Mouse (Mus musculus) forebrain, postnatal 0 days (tissue): ENCODE measurements around the gene Hyal3. TPM values are rescaled to one million over a fixed set of nuclear protein-coding genes. Genes with fewer than 3 reads are reported as not detected.

ENCODE experiments used
- ATAC-seq: fragments of 200-750 bp; cut with Nextera tagmentation; 2 replicates; pipeline ENCODE4 v1.8.0; 2017; ENCODE audit warnings: mild to moderate bottlenecking, moderate library complexity
- DNase-seq: peaks from one replicate; pipeline ENCODE4 v3.0.0-alpha.2; 2015
- H3K27ac ChIP-seq: fragments of 300-500 bp; sonication (generic); 2 replicates; pipeline ENCODE4 v1.5.1; 2014; ENCODE audit warnings: low read depth, mild to moderate bottlenecking, antibody characterized with exemption, low read length, moderate library complexity, mixed read lengths
- H3K27me3 ChIP-seq: fragments of 300-500 bp; sonication (generic); 2 replicates; pipeline ENCODE4 v1.6.1; 2014; ENCODE audit warnings: mild to moderate bottlenecking, low read length, mixed read lengths; ENCODE audit not compliant: insufficient read depth
- H3K36me3 ChIP-seq: fragments of 300-500 bp; sonication (generic); 2 replicates; pipeline ENCODE4 v1.6.1; 2014; ENCODE audit warnings: mild to moderate bottlenecking, moderate library complexity; ENCODE audit not compliant: insufficient read depth
- H3K4me1 ChIP-seq: fragments of 300-500 bp; sonication (generic); 2 replicates; pipeline ENCODE4 v1.6.1; 2014; ENCODE audit warnings: antibody characterized with exemption; ENCODE audit not compliant: insufficient read depth
- H3K4me2 ChIP-seq: fragments of 300-500 bp; sonication (generic); 2 replicates; pipeline ENCODE4 v1.6.1; 2014; ENCODE audit warnings: low read depth, mild to moderate bottlenecking, moderate library complexity
- H3K4me3 ChIP-seq: fragments of 300-500 bp; sonication (generic); 2 replicates; pipeline ENCODE4 v1.5.1; 2014; ENCODE audit warnings: low read depth, low read length, mixed read lengths
- H3K9ac ChIP-seq: fragments of 300-500 bp; sonication (generic); 2 replicates; pipeline ENCODE4 v1.6.1; 2014; ENCODE audit warnings: mild to moderate bottlenecking
- H3K9me3 ChIP-seq: fragments of 300-500 bp; sonication (generic); 2 replicates; pipeline ENCODE4 v1.6.1; 2016; ENCODE audit warnings: low read length
- CTCF ChIP-seq: sonication (generic); IDR thresholded peaks from 2 replicates; pipeline ENCODE4 v1.5.1; 2016; ENCODE audit warnings: antibody characterized with exemption, control low read depth, low read depth
- WGBS: fragments of 180-500 bp; shearing (Covaris S2); extraction: QIAGEN DNeasy Blood & Tissue Kit; methylation state at CpG from one replicate; pipeline ENCODE4 v1.1.7; 2014; 5-methylcytosine and 5-hydroxymethylcytosine counted together
- polyA plus RNA-seq: library from polyadenylated mRNA; unstranded; fragments of >200 nt; fragmentation: Nextera tagmentation; extraction: Ambion mirVana; gene quantifications from 2 replicates; pipeline ENCODE4 v1.2.1, GENCODE M21; 2015
- total RNA-seq: library from RNA; depleted of rRNA; stranded (reverse); fragments of >200 nt; gene quantifications from 2 replicates; pipeline ENCODE4 v1.2.3, GENCODE M21; 2014

Hyal3 gene
- total and polyA plus RNA-seq, 2 experiments from 2014 or later = 1.00 to 1.5 TPM

DNA sequence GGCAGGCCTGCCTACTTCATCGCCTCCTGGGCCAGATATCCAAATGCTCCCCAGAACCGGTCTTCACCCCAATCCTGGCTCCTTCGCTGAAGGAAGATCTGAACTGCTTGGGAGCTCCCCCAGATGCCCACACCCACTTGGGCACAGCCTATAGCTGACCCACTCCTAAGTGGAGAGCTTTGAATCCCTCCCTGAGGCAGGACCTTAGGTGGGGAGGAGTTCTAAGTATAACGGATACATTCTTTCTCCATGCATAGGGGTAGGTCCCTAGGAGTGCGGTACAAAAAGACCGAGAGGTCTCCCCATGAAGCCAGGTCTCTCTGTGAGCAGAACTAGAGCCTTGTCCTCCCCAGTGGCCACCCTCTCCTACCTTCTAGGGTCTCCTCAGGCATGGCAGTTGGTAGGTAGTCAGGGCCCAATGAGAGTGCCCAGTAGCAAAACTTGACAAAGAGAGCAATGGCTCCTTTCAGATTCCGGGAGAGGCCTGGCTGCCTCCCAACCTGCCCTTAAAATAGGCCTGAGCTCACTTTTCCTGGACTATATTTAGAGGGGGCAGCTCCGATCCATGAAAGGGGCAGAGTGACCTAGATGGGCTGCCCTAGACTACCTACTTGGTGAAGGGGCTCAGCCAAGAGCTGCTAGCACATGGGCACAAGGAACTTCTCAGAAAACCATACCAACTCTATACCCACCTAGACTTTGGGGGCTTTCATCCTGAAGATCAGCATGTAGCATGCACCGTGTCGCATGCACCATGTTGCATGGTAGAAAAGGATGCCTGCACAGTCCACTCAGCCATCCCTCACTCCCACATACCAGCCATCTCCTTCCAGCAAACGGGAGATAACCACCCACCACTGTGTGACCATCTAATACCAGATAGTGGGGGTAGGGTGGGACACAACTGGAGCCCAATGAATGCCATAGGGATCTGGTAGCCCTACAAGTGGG lies 16.3 kb downstream of the Hyal3 start:
- H3K36me3 ChIP-seq = peaks cover 22% of the 10 kb centered on the region
- H3K27me3 ChIP-seq = no peaks in the 10 kb centered on the region
- H3K4me3 ChIP-seq = no peak overlapping the region
- ATAC-seq = no peak
- DNase-seq = no peak
- no peaks in the 10 kb centered on the region for H3K9me3 ChIP-seq
- no peak overlapping the region for H3K4me2 ChIP-seq
- no peaks in the 10 kb centered on the region for H3K4me1 ChIP-seq
- H3K27ac ChIP-seq = no peak overlapping the region
- no peak overlapping the region for H3K9ac ChIP-seq
- TF ChIP-seq CTCF = no peak
- WGBS = 86% methylated on average over 11 of the region's 11 CpGs

DNA sequence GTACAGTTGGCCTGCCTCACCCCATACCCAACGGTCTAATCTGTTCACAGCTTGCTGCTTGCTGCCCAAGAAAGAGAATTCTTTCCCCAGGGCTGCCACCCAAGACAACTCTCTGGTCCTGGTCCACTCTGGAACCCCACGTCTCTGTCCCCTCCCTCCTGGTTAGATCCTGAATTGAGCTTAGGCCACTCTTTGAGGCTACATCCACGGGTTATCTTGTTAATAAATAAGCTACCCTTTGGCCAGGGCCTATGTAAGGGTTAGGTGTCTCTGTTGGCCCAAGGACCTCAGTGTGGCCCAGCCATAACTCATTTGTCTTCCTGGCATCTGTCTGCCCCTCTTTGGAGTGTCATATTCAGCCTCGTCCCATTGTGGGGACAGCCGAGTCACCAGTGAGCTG lies 17.8 kb downstream of the Hyal3 start:
- Histone ChIP-seq H3K4me3 (no peak overlapping the region), H3K9me3 (no peaks in the 10 kb centered on the region), H3K9ac (no peak overlapping the region), H3K36me3 (peaks cover 9% of the 10 kb centered on the region), H3K27me3 (no peaks in the 10 kb centered on the region), H3K4me1 (no peaks in the 10 kb centered on the region), H3K27ac (no peak overlapping the region), H3K4me2 (no peak overlapping the region)
- no peak for TF ChIP-seq CTCF
- DNase-seq (no peak), ATAC-seq (no peak)
- WGBS = 74% methylated on average over 5 of the region's 5 CpGs

GRCm38 (mm10) chr9:107599433-107599832 lies 18.8 kb downstream of the Hyal3 start:
- Histone ChIP-seq H3K4me2 (no peak overlapping the region), H3K4me1 (no peaks in the 10 kb centered on the region), H3K9ac (no peak overlapping the region), H3K9me3 (no peaks in the 10 kb centered on the region), H3K27ac (no peak overlapping the region), H3K27me3 (no peaks in the 10 kb centered on the region), H3K36me3 (no peaks in the 10 kb centered on the region), H3K4me3 (no peak overlapping the region)
- 90% methylated on average over 9 of the region's 9 CpGs for WGBS
- no peak for TF ChIP-seq CTCF
- DNase-seq (no peak), ATAC-seq (no peak)

DNA sequence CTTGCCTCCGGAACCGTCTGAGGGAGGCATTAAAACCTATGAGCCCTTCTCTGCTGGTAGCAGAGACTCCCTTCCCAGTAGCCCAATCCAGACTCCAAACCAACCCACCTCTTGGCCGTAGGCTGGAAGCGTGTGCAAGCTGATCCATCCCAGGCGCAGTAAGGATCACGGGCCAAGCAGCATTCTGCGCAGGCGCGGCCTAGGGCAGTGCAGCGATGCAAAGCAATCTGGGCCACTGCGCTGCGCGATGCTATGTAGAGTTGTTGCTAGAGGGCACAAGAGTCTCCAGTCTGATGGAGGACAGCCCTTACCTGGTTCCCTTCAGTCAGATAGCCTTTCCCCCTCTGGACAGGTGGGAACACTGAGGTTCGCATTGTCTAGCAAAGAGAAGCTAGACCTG lies 19.2 kb downstream of the Hyal3 start:
- 82% methylated on average over 14 of the region's 14 CpGs for WGBS
- Histone ChIP-seq H3K27ac (no peak overlapping the region), H3K9ac (no peak overlapping the region), H3K9me3 (no peaks in the 10 kb centered on the region), H3K4me3 (no peak overlapping the region), H3K27me3 (no peaks in the 10 kb centered on the region), H3K36me3 (no peaks in the 10 kb centered on the region), H3K4me1 (no peaks in the 10 kb centered on the region), H3K4me2 (no peak overlapping the region)
- no peak for TF ChIP-seq CTCF
- ATAC-seq (no peak), DNase-seq (peak; percentile 25)

DNA sequence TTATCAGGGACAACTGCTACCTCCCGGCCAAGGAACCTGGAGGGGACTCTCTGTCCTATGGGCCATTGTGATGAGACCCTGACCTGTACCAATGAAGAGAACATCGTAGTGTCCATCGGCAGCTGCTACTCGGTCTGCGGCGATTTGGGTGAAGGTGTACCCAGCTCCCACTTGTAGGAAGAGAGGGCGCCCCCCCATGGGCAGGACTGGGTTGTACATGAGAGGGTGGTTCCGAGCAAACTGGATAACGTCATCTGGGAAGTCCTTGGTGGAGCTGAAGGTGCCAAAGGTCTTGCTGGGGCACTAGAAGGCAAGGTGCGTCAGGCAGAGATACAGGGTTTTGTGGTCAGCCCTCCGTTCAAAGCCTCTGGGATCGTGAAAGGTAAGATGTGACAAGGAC lies 20.1 kb downstream of the Hyal3 start:
- Histone ChIP-seq H3K9ac (no peak overlapping the region), H3K4me2 (no peak overlapping the region), H3K4me3 (no peak overlapping the region), H3K27me3 (no peaks in the 10 kb centered on the region), H3K36me3 (no peaks in the 10 kb centered on the region), H3K27ac (no peak overlapping the region), H3K9me3 (no peaks in the 10 kb centered on the region), H3K4me1 (no peaks in the 10 kb centered on the region)
- 77% methylated on average over 12 of the region's 12 CpGs for WGBS
- TF ChIP-seq CTCF = no peak
- DNase-seq (no peak), ATAC-seq (no peak)

DNA sequence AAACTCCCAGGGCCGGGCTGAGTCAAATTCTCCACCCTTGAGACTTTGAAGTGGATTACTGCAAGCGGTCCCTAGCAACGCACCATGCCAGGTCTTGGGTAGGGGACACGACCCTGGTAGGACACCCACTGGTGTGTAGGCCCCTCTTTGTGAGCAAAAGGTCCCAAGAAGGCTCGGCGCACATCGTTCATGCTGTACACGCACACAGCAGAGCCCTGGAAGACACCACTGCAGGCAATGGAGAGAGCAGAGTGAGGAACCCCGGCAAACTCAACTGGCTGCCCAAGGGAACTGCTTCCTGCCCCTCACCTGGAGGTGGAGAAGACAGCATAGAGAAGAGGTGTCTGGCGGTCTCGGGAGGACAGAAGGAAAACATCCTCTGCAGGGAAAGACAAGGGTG lies 20.7 kb downstream of the Hyal3 start:
- no peak overlapping the region for H3K9ac ChIP-seq
- no peak overlapping the region for H3K4me2 ChIP-seq
- no peaks in the 10 kb centered on the region for H3K36me3 ChIP-seq
- WGBS = 86% methylated on average over 11 of the region's 11 CpGs
- no peaks in the 10 kb centered on the region for H3K9me3 ChIP-seq
- H3K4me1 ChIP-seq = no peaks in the 10 kb centered on the region
- H3K27me3 ChIP-seq = no peaks in the 10 kb centered on the region
- ATAC-seq = no peak
- TF ChIP-seq CTCF = no peak
- no peak overlapping the region for H3K27ac ChIP-seq
- H3K4me3 ChIP-seq = no peak overlapping the region
- no peak for DNase-seq

- no peak overlapping the region for H3K4me2 ChIP-seq
- peak; percentile 99 for TF ChIP-seq CTCF
- H3K9me3 ChIP-seq = no peaks in the 10 kb centered on the region
- WGBS = 12% methylated on average over 10 of the region's 10 CpGs
- no peak overlapping the region for H3K4me3 ChIP-seq
- H3K36me3 ChIP-seq = no peaks in the 10 kb centered on the region
- H3K9ac ChIP-seq = no peak overlapping the region
- peak; percentile 95 for DNase-seq
- no peaks in the 10 kb centered on the region for H3K4me1 ChIP-seq
- peak overlapping the region; percentile 6; the same call in 1 of the 2 replicates for H3K27ac ChIP-seq
- ATAC-seq = peak; percentile 91
- no peaks in the 10 kb centered on the region for H3K27me3 ChIP-seq
These were observed 21.5 kb downstream of the Hyal3 start for GRCm38 (mm10) chr9:107602068-107602648.
